In the genomic region with DNA sequence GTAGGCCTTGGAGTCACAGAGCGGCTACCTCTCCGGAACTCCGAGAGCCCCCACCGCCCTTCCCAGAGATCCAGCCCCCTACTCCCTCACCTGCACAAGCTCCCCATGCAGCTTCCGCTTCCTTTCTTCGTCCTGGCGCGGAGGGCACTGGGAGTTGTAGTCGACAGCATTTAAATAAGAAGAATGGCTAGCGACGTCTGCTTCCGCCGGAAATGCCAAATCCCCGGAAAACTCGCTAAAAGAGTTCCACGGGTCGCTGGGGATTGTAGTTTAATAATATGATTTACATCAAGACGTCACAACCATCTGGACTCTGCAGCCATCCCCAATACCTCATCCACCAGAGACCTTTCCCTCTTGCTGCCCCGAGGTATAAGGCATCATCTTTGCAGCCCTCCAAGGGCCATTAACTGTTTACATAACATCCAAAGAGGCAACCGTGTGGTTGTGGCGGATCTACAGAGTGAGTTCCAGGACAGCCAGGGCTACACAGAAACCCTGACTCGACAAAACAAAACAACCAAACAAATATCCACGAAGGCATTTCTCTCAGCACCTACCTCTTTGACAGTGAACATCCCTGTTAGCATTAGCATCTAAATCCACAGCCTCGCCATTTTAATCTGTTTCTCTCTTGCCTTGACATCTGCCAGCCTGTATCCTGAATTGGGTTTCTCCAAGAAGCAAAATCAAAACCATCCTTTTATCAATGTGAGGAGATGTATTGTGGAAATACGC, we compare ENCODE assay signal across 8 mouse cellular contexts. TPM values are rescaled to one million over a fixed set of nuclear protein-coding genes. Genes with fewer than 3 reads are reported as not detected.
DNase-seq lines count a peak whose midpoint lies in the region; ATAC-seq lines count a peak whose summit lies in the region.

No protein-coding gene starts in this region.

- peak overlapping the region; percentile 64 for H3K4me2 ChIP-seq in hindbrain, embryonic 14.5 days (replicated peaks)

- H3K4me1 ChIP-seq in hindbrain, embryonic 14.5 days (replicated peaks; ENCODE audit: control insufficient read depth, insufficient read depth, low read length), result peaks cover 12% of the 10 kb centered on the region

- H3K27ac ChIP-seq in hindbrain, embryonic 14.5 days, result peak overlapping the region; percentile 44; the same call in 1 of the 2 replicates

- H3K27me3 ChIP-seq in hindbrain, embryonic 14.5 days (ENCODE audit: control insufficient read depth, insufficient read depth, low read length), result peaks cover 16% of the 10 kb centered on the region; the same call in 1 of the 2 replicates

- WGBS in hindbrain, embryonic 14.5 days, result 9% methylated on average over 25 of the region's 25 CpGs

- DNase-seq in R1 (ENCODE audit: low read depth, low spot score), result peak; percentile 98
- DNase-seq in cerebellum, postnatal 25 days, result peak; percentile 88 to 93
- DNase-seq in frontal cortex, postnatal 25 days (ENCODE audit: low spot score in 2 of 2), result peak; percentile 79 to 87
- peak; percentile 98 for DNase-seq in hindbrain, embryonic 14.5 days (ENCODE audit: low spot score)
- DNase-seq in layer of hippocampus, postnatal 36 days, result peak; percentile 90 to 91
- DNase-seq in lung, postnatal 36 days, result peak; percentile 97
- DNase-seq in right cerebral cortex, adult 18-20 months, result peak; percentile 96
- DNase-seq in urinary bladder, postnatal 14 days (ENCODE audit: low spot score), result peak; percentile 90

- peak overlapping the region; percentile 56 for H3K4me3 ChIP-seq in hindbrain, embryonic 14.5 days (replicated peaks; ENCODE audit: low read length)

- peak; percentile 86 for ATAC-seq in hindbrain, embryonic 14.5 days (ENCODE audit: low FRiP score)

- H3K36me3 ChIP-seq in hindbrain, embryonic 14.5 days (replicated peaks; ENCODE audit: control insufficient read depth, insufficient read depth), result no peaks in the 10 kb centered on the region

- H3K9ac ChIP-seq in hindbrain, embryonic 14.5 days, result peak overlapping the region; percentile 70

- no peaks in the 10 kb centered on the region for H3K9me3 ChIP-seq in hindbrain, embryonic 14.5 days (ENCODE audit: control insufficient read depth, low read length)

RNA-seq across cellular contexts. Expression of a gene that starts 3.5 kb away (rescaled TPM):
- polyA plus RNA-seq in hindbrain, embryonic 14.5 days (2014; fragmentation: Nextera tagmentation; extraction: Ambion mirVana), result 37.6 and 40.8 TPM in 2 replicates
- 10 to 100 TPM; 20.9 to 22.5 TPM for total RNA-seq in layer of hippocampus, postnatal 36 days (2021)

Comparison
In these comparisons a context has a peak if more than half of its experiments do, and no peak if none do; other contexts are left out.
1. Peak in every context shown above with its lines: DNase-seq, ATAC-seq, H3K4me3 ChIP-seq and H3K27ac ChIP-seq.